Mouse (Mus musculus) midbrain, embryonic 15.5 days (tissue): ENCODE data around the gene Gm8947. TPM values are rescaled to one million over a fixed set of nuclear protein-coding genes. Genes with fewer than 3 reads are reported as not detected.
"Not testable (repeated sequence)": the region's sequence is repeated elsewhere in the genome, so short reads cannot be mapped to it uniquely, and the experiment has no call there.

Experiments used
- ATAC-seq: fragments of 200-750 bp; cut with Nextera tagmentation; replicated peaks from 2 replicates; pipeline ENCODE4 v1.8.0; 2017; ENCODE audit warnings: moderate TSS enrichment
- H3K27ac ChIP-seq: fragments of 300-500 bp; sonication (generic); 2 replicates; pipeline ENCODE4 v1.5.1; 2015; ENCODE audit warnings: mild to moderate bottlenecking, inconsistent platforms
- H3K27me3 ChIP-seq: fragments of 300-500 bp; sonication (generic); replicated peaks from 2 replicates; pipeline ENCODE4 v1.6.1; 2015; ENCODE audit warnings: inconsistent platforms
- H3K36me3 ChIP-seq: fragments of 300-500 bp; sonication (generic); replicated peaks from 2 replicates; pipeline ENCODE4 v1.6.1; 2015; ENCODE audit warnings: inconsistent platforms
- H3K4me1 ChIP-seq: fragments of 300-500 bp; sonication (generic); 2 replicates; pipeline ENCODE4 v1.6.1; 2015; ENCODE audit warnings: inconsistent platforms
- H3K4me2 ChIP-seq: fragments of 300-500 bp; sonication (generic); 2 replicates; pipeline ENCODE4 v1.6.1; 2015; ENCODE audit warnings: inconsistent platforms, mild to moderate bottlenecking, moderate library complexity
- H3K4me3 ChIP-seq: fragments of 300-500 bp; sonication (generic); 2 replicates; pipeline ENCODE4 v1.5.1; 2015; ENCODE audit warnings: mild to moderate bottlenecking, inconsistent platforms
- H3K9ac ChIP-seq: fragments of 300-500 bp; sonication (generic); 2 replicates; pipeline ENCODE4 v1.6.1; 2015; ENCODE audit warnings: mild to moderate bottlenecking, inconsistent platforms
- H3K9me3 ChIP-seq: fragments of 300-500 bp; sonication (generic); 2 replicates; pipeline ENCODE4 v1.6.1; 2016; ENCODE audit warnings: inconsistent platforms
- WGBS: fragments of 180-500 bp; shearing (Covaris S2); methylation state at CpG from one replicate; pipeline ENCODE4 v1.1.7; 2015; ENCODE audit warnings: mixed read lengths; 5-methylcytosine and 5-hydroxymethylcytosine counted together
- polyA plus RNA-seq: library from polyadenylated mRNA; unstranded; fragments of >200 nt; fragmentation: Nextera tagmentation; extraction: Ambion mirVana; gene quantifications from 2 replicates; pipeline ENCODE4 v1.2.1, GENCODE M21; 2015

Gene Gm8947
- polyA plus RNA-seq, 1 experiment from 2014 or later, result not detected

- Histone ChIP-seq H3K9me3 (no peaks in the 10 kb centered on the region), H3K9ac (no peak overlapping the region), H3K4me3 (no peak overlapping the region), H3K27ac (no peak overlapping the region), H3K4me2 (no peak overlapping the region), H3K4me1 (peaks cover 20% of the 10 kb centered on the region), H3K36me3 (no peaks in the 10 kb centered on the region), H3K27me3 (no peaks in the 10 kb centered on the region)
- WGBS, result 29% methylated on average over 8 of the region's 8 CpGs
- ATAC-seq, result no peak
Observed at GRCm38 (mm10) chr1:151166031-151166430, 26.1 kb upstream of the Gm8947 start.

GRCm38 (mm10) chr1:151167297-151168047 is 24.7 kb upstream of the Gm8947 start:
- Histone ChIP-seq H3K9me3 (no peaks in the 10 kb centered on the region), H3K27me3 (no peaks in the 10 kb centered on the region), H3K9ac (no peak overlapping the region), H3K27ac (peak overlapping the region; percentile 46), H3K4me3 (no peak overlapping the region), H3K4me1 (peaks cover 20% of the 10 kb centered on the region), H3K4me2 (peak overlapping the region; percentile 19; the same call in 1 of the 2 replicates), H3K36me3 (no peaks in the 10 kb centered on the region)
- peak; percentile 92 for ATAC-seq
- 12% methylated on average over 12 of the region's 12 CpGs for WGBS

GRCm38 (mm10) chr1:151168637-151169036 is 23.5 kb upstream of the Gm8947 start:
- H3K4me3 ChIP-seq, result no peak overlapping the region
- no peaks in the 10 kb centered on the region for H3K36me3 ChIP-seq
- no peak for ATAC-seq
- peaks cover 20% of the 10 kb centered on the region for H3K4me1 ChIP-seq
- H3K27ac ChIP-seq, result no peak overlapping the region
- H3K9me3 ChIP-seq, result no peaks in the 10 kb centered on the region
- WGBS, result 66% methylated on average over 3 of the region's 3 CpGs
- no peak overlapping the region for H3K9ac ChIP-seq
- H3K4me2 ChIP-seq, result no peak overlapping the region
- H3K27me3 ChIP-seq, result no peaks in the 10 kb centered on the region

- no peak overlapping the region for H3K27ac ChIP-seq
- H3K4me1 ChIP-seq, result peaks cover 15% of the 10 kb centered on the region
Observed at GRCm38 (mm10) chr1:151171572-151172461, 20.4 kb upstream of the Gm8947 start.

GRCm38 (mm10) chr1:151177030-151177936 is 14.9 kb upstream of the Gm8947 start:
- no peaks in the 10 kb centered on the region for H3K36me3 ChIP-seq
- H3K9me3 ChIP-seq, result no peaks in the 10 kb centered on the region
- 3% methylated on average over 10 of the region's 10 CpGs for WGBS
- H3K27ac ChIP-seq, result no peak overlapping the region
- ATAC-seq, result peak; percentile 90
- peak overlapping the region; percentile 31 for H3K4me3 ChIP-seq
- H3K27me3 ChIP-seq, result no peaks in the 10 kb centered on the region
- H3K9ac ChIP-seq, result no peak overlapping the region
- peak overlapping the region; percentile 45 for H3K4me2 ChIP-seq
- 0 out of 2 replicates have a peak, but pooled peaks cover 8% of the 10 kb centered on the region for H3K4me1 ChIP-seq

More at GRCm38 (mm10) chr1:151171572-151172461, 20.4 kb upstream of the Gm8947 start:
- ATAC-seq, result no peak
- Histone ChIP-seq H3K9ac (no peak overlapping the region), H3K4me3 (no peak overlapping the region), H3K36me3 (no peaks in the 10 kb centered on the region), H3K27me3 (no peaks in the 10 kb centered on the region), H3K9me3 (no peaks in the 10 kb centered on the region), H3K4me2 (no peak overlapping the region)
- WGBS, result 77% methylated on average over 2 of the region's 2 CpGs

GRCm38 (mm10) chr1:151177937-151178271 is 14.3 kb upstream of the Gm8947 start:
- H3K27me3 ChIP-seq, result no peaks in the 10 kb centered on the region
- no peaks in the 10 kb centered on the region for H3K36me3 ChIP-seq
- H3K9ac ChIP-seq, result no peak overlapping the region
- no peaks in the 10 kb centered on the region for H3K9me3 ChIP-seq
- 15% methylated on average over 4 of the region's 4 CpGs for WGBS
- peak; percentile 72 for ATAC-seq
- H3K4me2 ChIP-seq, result peak overlapping the region; percentile 45
- 0 out of 2 replicates have a peak, but pooled peaks cover 8% of the 10 kb centered on the region for H3K4me1 ChIP-seq
- H3K4me3 ChIP-seq, result peak overlapping the region; percentile 31
- H3K27ac ChIP-seq, result no peak overlapping the region

GRCm38 (mm10) chr1:151178505-151179083 is 13.6 kb upstream of the Gm8947 start:
- H3K9ac ChIP-seq, result no peak overlapping the region
- 0 out of 2 replicates have a peak, but pooled peaks cover 8% of the 10 kb centered on the region for H3K4me1 ChIP-seq
- no peaks in the 10 kb centered on the region for H3K9me3 ChIP-seq
- 29% methylated on average over 2 of the region's 2 CpGs for WGBS
- no peak; the same call in 1 of the 2 replicates for ATAC-seq
- no peak overlapping the region for H3K4me3 ChIP-seq
- H3K4me2 ChIP-seq, result no peak overlapping the region
- no peaks in the 10 kb centered on the region for H3K27me3 ChIP-seq
- H3K36me3 ChIP-seq, result no peaks in the 10 kb centered on the region
- H3K27ac ChIP-seq, result no peak overlapping the region

GRCm38 (mm10) chr1:151180167-151180566 is 12.0 kb upstream of the Gm8947 start:
- ATAC-seq, result no peak
- no peaks in the 10 kb centered on the region for H3K27me3 ChIP-seq
- no peak overlapping the region for H3K4me2 ChIP-seq
- no peak overlapping the region for H3K27ac ChIP-seq
- no peak overlapping the region for H3K4me3 ChIP-seq
- H3K9ac ChIP-seq, result no peak overlapping the region
- H3K36me3 ChIP-seq, result no peaks in the 10 kb centered on the region
- H3K9me3 ChIP-seq, result no peaks in the 10 kb centered on the region
- 63% methylated on average over 2 of the region's 2 CpGs for WGBS
- 0 out of 2 replicates have a peak, but pooled peaks cover 8% of the 10 kb centered on the region for H3K4me1 ChIP-seq

GRCm38 (mm10) chr1:151182266-151182665 is 9.9 kb upstream of the Gm8947 start, which contains the start of gene Gm47985:
TSS of gene Gm47985 (plus strand) at chr1:151182537.
- H3K4me3 ChIP-seq, result not testable (repeated sequence)
- 86% methylated on average over 1 of the region's 7 CpGs for WGBS

GRCm38 (mm10) chr1:151186186-151186585 is 6.0 kb upstream of the Gm8947 start:
- not testable (repeated sequence) for H3K9ac ChIP-seq, H3K4me1 ChIP-seq, H3K36me3 ChIP-seq, ATAC-seq, H3K4me3 ChIP-seq, H3K4me2 ChIP-seq, H3K27ac ChIP-seq, H3K9me3 ChIP-seq, H3K27me3 ChIP-seq
- 71% methylated on average over 3 of the region's 3 CpGs for WGBS

More at GRCm38 (mm10) chr1:151182266-151182665, 9.9 kb upstream of the Gm8947 start, which contains the start of gene Gm47985:
- H3K9me3 ChIP-seq, ATAC-seq, H3K36me3 ChIP-seq, H3K4me2 ChIP-seq, H3K27ac ChIP-seq, H3K27me3 ChIP-seq, H3K9ac ChIP-seq, H3K4me1 ChIP-seq: not testable (repeated sequence)

- not testable (repeated sequence) for H3K36me3 ChIP-seq, H3K4me2 ChIP-seq, H3K27me3 ChIP-seq, ATAC-seq, H3K27ac ChIP-seq, H3K9me3 ChIP-seq, H3K9ac ChIP-seq, H3K4me1 ChIP-seq, H3K4me3 ChIP-seq
- 86% methylated on average over 4 of the region's 4 CpGs for WGBS
Observed at GRCm38 (mm10) chr1:151186879-151187424, 5.2 kb upstream of the Gm8947 start.
